Mouse (Mus musculus) liver, adult 2 months (tissue): ENCODE measurements at regions not wholly inside any gene's neighbourhood (a gene's known extent, or its start where the extent isn't known, plus 50 kb on each side); places are given as distances from the start of the nearest gene placed in this dataset.
"Not testable (repeated sequence)": the region's sequence is repeated elsewhere in the genome, so short reads cannot be mapped to it uniquely, and the experiment has no call there.

Source experiments
- CTCF ChIP-seq: fragments of 200-500 bp; IDR thresholded peaks from 2 replicates; pipeline ENCODE4 v1.5.1; 2011; ENCODE audit warnings: low read depth, low read length, control low read depth
- POLR2A ChIP-seq: fragments of 200-500 bp; IDR thresholded peaks from 2 replicates; pipeline ENCODE4 v1.6.1; 2011; ENCODE audit warnings: low read length, control low read depth; ENCODE audit not compliant: insufficient read depth; ENCODE audit errors: extremely low read depth

DNA sequence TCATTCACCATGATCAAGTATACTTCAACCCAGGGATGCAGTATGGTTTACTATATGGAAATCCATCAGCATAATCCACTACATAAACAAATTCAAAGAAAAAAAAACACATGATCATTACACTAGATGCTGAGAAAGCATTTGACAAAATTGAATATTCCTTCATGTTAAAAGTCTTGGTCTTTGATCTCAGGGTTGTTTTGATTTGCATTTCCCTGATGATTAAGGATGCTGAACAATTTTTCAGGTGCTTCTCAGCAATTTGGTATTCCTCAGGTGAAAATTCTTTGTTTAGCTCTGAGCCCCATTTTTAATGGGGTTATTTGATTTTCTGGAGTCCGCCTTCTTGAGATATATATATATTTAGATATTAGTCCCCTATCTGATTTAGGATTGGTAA is 123.4 kb upstream of the Hsf2 start:
- not testable (repeated sequence) for TF ChIP-seq CTCF, POLR2A
